Mouse (Mus musculus) MEL (cell line): ENCODE measurements around the gene Spata32. TPM values are rescaled to one million over a fixed set of nuclear protein-coding genes. Genes with fewer than 3 reads are reported as not detected.

ENCODE experiments used
- DNase-seq: peaks from one replicate; pipeline ENCODE4 v3.0.0; 2011; ENCODE audit warnings: low read depth, low spot score
- H3K27ac ChIP-seq: 2 replicates; pipeline ENCODE4 v1.5.1; 2012; ENCODE audit warnings: low read depth, mild to moderate bottlenecking, control low read depth, low read length, moderate library complexity; ENCODE audit not compliant: control insufficient read depth
- H3K27me3 ChIP-seq, 2 experiments: fragments of 150-350 bp in 1 of 2; sonication (generic) in 1 of 2; 2 replicates each; pipeline ENCODE4 v1.6.1; 2012; ENCODE audit warnings: low read length in 2 of 2, mild to moderate bottlenecking in 2 of 2, improper control_type of control experiment in 1 of 2, moderate library complexity in 1 of 2; ENCODE audit not compliant: insufficient read depth in 2 of 2, control insufficient read depth in 1 of 2
- H3K36me3 ChIP-seq, 2 experiments: 2 replicates each; pipeline ENCODE4 v1.6.1; 2012 to 2014; ENCODE audit warnings: low read length in 2 of 2, improper control_type of control experiment in 1 of 2, inconsistent platforms in 1 of 2, mild to moderate bottlenecking in 1 of 2; ENCODE audit not compliant: insufficient read depth in 2 of 2, control insufficient read depth in 1 of 2
- H3K4me1 ChIP-seq, 2 experiments: fragments of 150-350 bp in 1 of 2; sonication (generic) in 1 of 2; 2 replicates each; pipeline ENCODE4 v1.6.1; 2012; ENCODE audit warnings: low read length in 2 of 2, improper control_type of control experiment in 1 of 2, mild to moderate bottlenecking in 1 of 2; ENCODE audit not compliant: insufficient read depth in 2 of 2, control insufficient read depth in 1 of 2
- H3K4me3 ChIP-seq, 2 experiments: fragments of 150-350 bp in 1 of 2; sonication (generic) in 1 of 2; 2 replicates each; pipeline ENCODE4 v1.5.1; 2012; ENCODE audit warnings: low read depth in 2 of 2, low read length in 2 of 2, mild to moderate bottlenecking in 2 of 2, moderate library complexity in 2 of 2, control low read depth in 1 of 2, improper control_type of control experiment in 1 of 2; ENCODE audit not compliant: control insufficient read depth in 1 of 2, insufficient read depth in 1 of 2
- H3K79me2 ChIP-seq: 2 replicates; pipeline ENCODE4 v1.6.1; 2012; ENCODE audit warnings: mild to moderate bottlenecking, low read length, moderate library complexity; ENCODE audit not compliant: control insufficient read depth, poor library complexity, insufficient read depth
- H3K9ac ChIP-seq: 2 replicates; pipeline ENCODE4 v1.6.1; 2012; ENCODE audit warnings: low read depth, mild to moderate bottlenecking, control low read depth, low read length, moderate library complexity; ENCODE audit not compliant: control insufficient read depth, poor library complexity, severe bottlenecking
- H3K9me3 ChIP-seq: fragments of 150-350 bp; sonication (generic); replicated peaks from 2 replicates; pipeline ENCODE4 v1.6.1; 2012; ENCODE audit warnings: mild to moderate bottlenecking, low read length, improper control_type of control experiment, moderate library complexity; ENCODE audit not compliant: insufficient read depth
- BHLHE40 ChIP-seq: IDR thresholded peaks from 2 replicates; pipeline ENCODE4 v1.6.1; 2012; ENCODE audit warnings: low read depth, mild to moderate bottlenecking, inconsistent platforms, low read length, improper control_type of control experiment, borderline replicate concordance
- CHD1 ChIP-seq: IDR thresholded peaks from 2 replicates; pipeline ENCODE4 v1.6.1; 2012; ENCODE audit warnings: low read depth, mild to moderate bottlenecking, inconsistent platforms, low read length, improper control_type of control experiment
- CHD2 ChIP-seq: IDR thresholded peaks from 2 replicates; pipeline ENCODE4 v1.6.1; 2011; ENCODE audit warnings: low read length, improper control_type of control experiment
- CTCF ChIP-seq, 3 experiments: IDR thresholded peaks in 2 of 3; conservative IDR thresholded peaks in 1 of 3; 2 replicates each; pipeline ENCODE4 v1.5.1; 2011 to 2012; ENCODE audit warnings: low read length in 3 of 3, low read depth in 2 of 3, mild to moderate bottlenecking in 2 of 3, improper control_type of control experiment in 1 of 3, inconsistent platforms in 1 of 3, mixed read lengths in 1 of 3, moderate library complexity in 1 of 3; ENCODE audit not compliant: control insufficient read depth in 1 of 3, insufficient read depth in 1 of 3, poor library complexity in 1 of 3, severe bottlenecking in 1 of 3
- ELF1 ChIP-seq: IDR thresholded peaks from 2 replicates; pipeline ENCODE4 v1.6.1; 2014; ENCODE audit warnings: low read depth, mild to moderate bottlenecking, inconsistent platforms, low read length, improper control_type of control experiment, moderate library complexity
- ETS1 ChIP-seq: IDR thresholded peaks from 2 replicates; pipeline ENCODE4 v1.6.1; 2012; ENCODE audit warnings: low read depth, mild to moderate bottlenecking, inconsistent platforms, low read length, improper control_type of control experiment, moderate library complexity
- GATA1 ChIP-seq: IDR thresholded peaks from 2 replicates; pipeline ENCODE4 v1.6.1; 2011; ENCODE audit warnings: low read depth, low read length, improper control_type of control experiment
- KAT2A ChIP-seq: conservative IDR thresholded peaks from 2 replicates; pipeline ENCODE4 v1.6.1; 2012; ENCODE audit warnings: low read depth, low read length, improper control_type of control experiment, inconsistent platforms
- MAFK ChIP-seq: IDR thresholded peaks from 2 replicates; pipeline ENCODE4 v1.6.1; 2011; ENCODE audit warnings: low read depth, mild to moderate bottlenecking, low read length, improper control_type of control experiment, borderline replicate concordance
- MEF2A ChIP-seq: IDR thresholded peaks from 2 replicates; pipeline ENCODE4 v1.6.1; 2014; ENCODE audit warnings: low read depth, mild to moderate bottlenecking, inconsistent platforms, low read length, improper control_type of control experiment; ENCODE audit not compliant: poor library complexity, insufficient replicate concordance, severe bottlenecking; ENCODE audit errors: extremely low read depth
- MXI1 ChIP-seq: IDR thresholded peaks from 2 replicates; pipeline ENCODE4 v1.6.1; 2011; ENCODE audit warnings: mild to moderate bottlenecking, low read depth, low read length, improper control_type of control experiment
- MYB ChIP-seq: IDR thresholded peaks from 2 replicates; pipeline ENCODE4 v1.6.1; 2011; ENCODE audit warnings: mild to moderate bottlenecking, low read depth, low read length, improper control_type of control experiment
- MYC ChIP-seq: IDR thresholded peaks from 2 replicates; pipeline ENCODE4 v1.6.1; 2011; ENCODE audit warnings: low read depth, mild to moderate bottlenecking, low read length, improper control_type of control experiment, moderate library complexity
- NELFE ChIP-seq: IDR thresholded peaks from 2 replicates; pipeline ENCODE4 v1.6.1; 2011; ENCODE audit warnings: low read depth, low read length, improper control_type of control experiment
- NRF1 ChIP-seq: IDR thresholded peaks from 2 replicates; pipeline ENCODE4 v1.6.1; 2014; ENCODE audit warnings: low read depth, mild to moderate bottlenecking, inconsistent platforms, low read length, improper control_type of control experiment, moderate library complexity; ENCODE audit not compliant: poor library complexity, insufficient read depth, severe bottlenecking
- POLR2AphosphoS5 ChIP-seq: IDR thresholded peaks from 2 replicates; pipeline ENCODE4 v1.6.1; 2012; ENCODE audit warnings: low read depth, borderline replicate concordance, mild to moderate bottlenecking, inconsistent platforms, low read length, moderate library complexity, mixed read lengths
- RAD21 ChIP-seq: IDR thresholded peaks from 2 replicates; pipeline ENCODE4 v1.6.1; 2011; ENCODE audit warnings: mild to moderate bottlenecking, low read depth, low read length, improper control_type of control experiment
- RCOR1 ChIP-seq: IDR thresholded peaks from 2 replicates; pipeline ENCODE4 v1.6.1; 2012; ENCODE audit warnings: low read depth, mild to moderate bottlenecking, inconsistent platforms, low read length, improper control_type of control experiment
- SIN3A ChIP-seq: IDR thresholded peaks from 2 replicates; pipeline ENCODE4 v1.6.1; 2012; ENCODE audit warnings: low read length, improper control_type of control experiment, inconsistent platforms
- SMC3 ChIP-seq: IDR thresholded peaks from 2 replicates; pipeline ENCODE4 v1.6.1; 2011; ENCODE audit warnings: low read depth, low read length, improper control_type of control experiment
- TAL1 ChIP-seq: IDR thresholded peaks from 2 replicates; pipeline ENCODE4 v1.6.1; 2012; ENCODE audit warnings: mild to moderate bottlenecking, inconsistent platforms, low read length, moderate library complexity, mixed read lengths
- TBP ChIP-seq: IDR thresholded peaks from 2 replicates; pipeline ENCODE4 v1.8.0; 2011; ENCODE audit warnings: low read depth, low read length, improper control_type of control experiment
- TCF12 ChIP-seq: IDR thresholded peaks from 2 replicates; pipeline ENCODE4 v1.6.1; 2014; ENCODE audit warnings: low read depth, mild to moderate bottlenecking, inconsistent platforms, low read length, improper control_type of control experiment, moderate library complexity
- USF2 ChIP-seq, 2 experiments: IDR thresholded peaks; 2 replicates each; pipeline ENCODE4 v1.6.1; 2011 to 2012; ENCODE audit warnings: improper control_type of control experiment in 2 of 2, low read length in 2 of 2, borderline replicate concordance in 1 of 2, inconsistent platforms in 1 of 2, low read depth in 1 of 2, mild to moderate bottlenecking in 1 of 2; ENCODE audit not compliant: insufficient read depth in 1 of 2
- ZC3H11A ChIP-seq: IDR thresholded peaks from 2 replicates; pipeline ENCODE4 v1.6.1; 2012; ENCODE audit warnings: low read depth, mild to moderate bottlenecking, inconsistent platforms, low read length, improper control_type of control experiment
- ZKSCAN1 ChIP-seq: IDR thresholded peaks from 2 replicates; pipeline ENCODE4 v1.6.1; 2012; ENCODE audit warnings: low read depth, mild to moderate bottlenecking, inconsistent platforms, low read length, improper control_type of control experiment, moderate library complexity
- ZMIZ1 ChIP-seq: IDR thresholded peaks from 2 replicates; pipeline ENCODE4 v1.6.1; 2012; ENCODE audit warnings: low read depth, mild to moderate bottlenecking, inconsistent platforms, low read length, improper control_type of control experiment, moderate library complexity
- polyA plus RNA-seq, 2 experiments: library from polyadenylated mRNA; stranded (reverse) in 1 of 2; unstranded in 1 of 2; fragments of >175 nt in 1 of 2; fragments of >200 nt in 1 of 2; gene quantifications; 2 replicates each; pipeline versions ENCODE4 v1.2.1 to v1.2.4; 2012; ENCODE audit warnings: low replicate concordance in 2 of 2, low read depth in 1 of 2; ENCODE audit not compliant: insufficient read length in 2 of 2, insufficient read depth in 1 of 2, missing spikeins in 1 of 2
- total RNA-seq: library from RNA; depleted of rRNA; stranded (reverse); fragments of 300-350 nt; gene quantifications from 2 replicates; pipeline ENCODE4 v1.2.3, GENCODE M21; 2012

Spata32 gene
- total and polyA plus RNA-seq, 3 experiments, result not detected

DNA sequence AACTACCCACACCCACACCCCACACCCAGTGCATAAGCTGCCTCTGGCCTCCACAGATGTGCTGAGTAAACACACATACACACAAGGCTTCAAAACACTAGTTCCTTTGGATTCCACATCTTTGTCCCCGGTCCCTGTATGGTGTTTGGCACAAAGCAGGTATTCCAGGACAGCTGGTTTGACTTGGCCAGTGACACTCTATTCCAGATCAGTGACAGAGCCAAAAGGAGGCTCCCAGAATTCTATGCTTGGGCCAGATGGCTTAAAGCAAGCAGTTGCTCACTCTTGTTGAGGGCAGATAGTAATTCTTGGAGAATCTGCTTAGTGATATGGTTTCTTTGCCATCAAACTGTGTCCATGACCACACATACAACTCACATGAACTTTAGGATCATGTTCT, 16.2 kb upstream of the Spata32 start:
- Histone ChIP-seq H3K36me3 (no peaks in the 10 kb centered on the region), H3K4me3 (no peak overlapping the region), H3K79me2 (no peaks in the 10 kb centered on the region), H3K27ac (no peak overlapping the region), H3K9ac (no peak overlapping the region), H3K27me3 (no peaks in the 10 kb centered on the region), H3K4me1 (no peaks in the 10 kb centered on the region), H3K9me3 (no peaks in the 10 kb centered on the region)
- no peak for DNase-seq
- TF ChIP-seq CHD1, result no peak
- no peak for TF ChIP-seq TBP
- no peak for TF ChIP-seq NELFE
- no peak for TF ChIP-seq NRF1
- no peak for TF ChIP-seq POLR2AphosphoS5
- no peak for TF ChIP-seq CHD2
- no peak for TF ChIP-seq TAL1
- no peak for TF ChIP-seq MYC
- TF ChIP-seq MAFK, result no peak

DNA sequence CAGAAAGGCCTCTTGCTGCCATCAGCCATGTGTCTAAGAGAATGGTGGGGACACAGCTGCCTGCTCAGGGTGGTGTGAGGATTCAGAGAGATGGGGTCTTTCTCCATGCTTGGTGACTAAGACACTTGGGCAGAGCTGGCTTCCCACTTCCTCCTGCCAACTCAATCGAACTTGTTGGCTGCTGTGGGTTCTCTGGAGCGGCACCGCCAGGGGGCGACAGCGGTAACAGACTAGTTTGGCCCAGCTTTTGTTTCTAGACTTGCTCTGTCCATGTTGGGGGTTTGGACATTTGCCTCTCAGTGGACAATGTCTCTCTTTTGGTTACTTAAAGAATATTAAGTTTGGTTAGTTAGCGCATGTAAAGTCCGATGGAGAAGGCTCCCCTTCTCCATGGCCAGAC, 14.7 kb upstream of the Spata32 start:
- Histone ChIP-seq H3K36me3 (no peaks in the 10 kb centered on the region), H3K4me1 (no peaks in the 10 kb centered on the region), H3K9me3 (no peaks in the 10 kb centered on the region), H3K9ac (no peak overlapping the region), H3K27me3 (no peaks in the 10 kb centered on the region), H3K4me3 (no peak overlapping the region), H3K27ac (no peak overlapping the region), H3K79me2 (no peaks in the 10 kb centered on the region)
- peak; percentile 80 for DNase-seq
- no peak for TF ChIP-seq GATA1
- TF ChIP-seq ZC3H11A, result peak; percentile 78
- TF ChIP-seq USF2 (IDR thresholded peaks at IDR 0.05; ENCODE audit: borderline replicate concordance in 1 of 2, insufficient read depth in 1 of 2, low read depth in 1 of 2, low read length in 2 of 2), result no peak
- TF ChIP-seq MYB, result no peak
- TF ChIP-seq CTCF (IDR thresholded peaks at IDR 0.05 in 2 of 3, conservative IDR thresholded peaks at IDR 0.05 in 1 of 3; ENCODE audit: control insufficient read depth in 1 of 3, insufficient read depth in 1 of 3, low read depth in 2 of 3, low read length in 3 of 3, poor library complexity in 1 of 3, severe bottlenecking in 1 of 3), result peak; percentile 91 to 99 (median 97)
- TF ChIP-seq SMC3, result peak; percentile 98
- peak; percentile 77 for TF ChIP-seq RAD21

DNA sequence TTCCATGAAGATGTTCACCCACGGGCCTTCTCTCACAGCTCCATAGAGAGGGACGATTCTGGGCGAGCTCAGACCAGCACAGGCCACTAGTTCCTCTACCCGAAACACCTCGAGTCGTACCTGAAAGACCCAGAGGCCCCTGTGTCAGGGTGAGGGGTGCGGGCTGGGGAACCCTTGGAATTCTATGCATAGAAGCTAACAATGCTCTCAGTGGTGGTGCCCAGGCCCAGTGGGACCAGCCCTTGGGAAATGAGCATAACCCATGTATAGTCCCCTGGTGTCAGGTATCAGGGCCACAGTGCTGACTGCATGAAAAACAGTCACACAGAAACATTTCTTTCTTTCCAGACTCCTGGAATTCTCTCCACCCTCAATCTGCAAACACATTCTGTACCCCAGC, 13.1 kb upstream of the Spata32 start:
- no peak overlapping the region for H3K9ac ChIP-seq
- no peaks in the 10 kb centered on the region for H3K36me3 ChIP-seq
- no peaks in the 10 kb centered on the region for H3K79me2 ChIP-seq
- H3K4me1 ChIP-seq, result no peaks in the 10 kb centered on the region
- no peak overlapping the region for H3K4me3 ChIP-seq
- no peaks in the 10 kb centered on the region for H3K27me3 ChIP-seq
- H3K9me3 ChIP-seq, result no peaks in the 10 kb centered on the region
- DNase-seq, result no peak
- H3K27ac ChIP-seq, result no peak overlapping the region
- no peak for TF ChIP-seq BHLHE40
- no peak for TF ChIP-seq MYC
- no peak for TF ChIP-seq KAT2A
- no peak for TF ChIP-seq MEF2A
- TF ChIP-seq CHD1, result no peak
- no peak for TF ChIP-seq RCOR1
- TF ChIP-seq ELF1, result no peak
- no peak for TF ChIP-seq TCF12
- no peak for TF ChIP-seq ZC3H11A
- TF ChIP-seq POLR2AphosphoS5, result no peak
- TF ChIP-seq ETS1, result no peak
- TF ChIP-seq SIN3A, result no peak
- TF ChIP-seq ZKSCAN1, result no peak
- no peak for TF ChIP-seq ZMIZ1
- TF ChIP-seq MXI1, result no peak
- TF ChIP-seq RAD21, result no peak
